Comparison of ENCODE assay signal across 17 mouse cellular contexts in the genomic region with DNA sequence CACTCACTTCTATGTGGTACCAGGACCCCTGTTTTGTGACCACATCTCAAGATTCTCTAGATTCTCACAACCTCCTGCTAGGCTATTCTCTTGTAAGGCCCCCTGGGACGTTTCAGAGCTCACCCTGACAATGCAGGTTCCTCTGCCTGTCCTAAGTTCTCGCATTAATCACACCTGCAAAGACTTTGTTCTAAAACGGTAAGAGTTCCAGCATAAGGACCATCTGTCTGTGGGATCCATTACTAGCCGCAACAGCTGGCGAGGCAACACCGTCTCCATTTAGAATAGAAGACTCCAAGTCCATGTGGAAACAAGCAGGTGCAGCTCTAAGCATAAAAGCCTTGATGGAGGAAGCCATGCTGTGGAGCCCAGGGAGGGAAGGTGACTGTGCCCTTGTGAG. TPM values are rescaled to one million over a fixed set of nuclear protein-coding genes. Genes with fewer than 3 reads are reported as not detected.
"Had no signal": no experiment of that assay in that cellular context is flagged by ENCODE, and none has a peak within 500 bp of the region (broad histone marks: within the 10 kb centered on the region; RNA-seq: fewer than 3 reads in every experiment).

No protein-coding gene starts in this region.

- H3K4me2 ChIP-seq: lung, embryonic 14.5 days; midbrain, embryonic 13.5 days; neural tube, embryonic 12.5 days; stomach, embryonic 15.5 days had no signal

- H3K27me3 ChIP-seq: midbrain, embryonic 13.5 days; neural tube, embryonic 12.5 days; stomach, embryonic 15.5 days had no signal

- H3K36me3 ChIP-seq: midbrain, embryonic 10.5 days; stomach, embryonic 15.5 days had no signal

- H3K27ac ChIP-seq: liver, embryonic 14.5 days; midbrain, embryonic 10.5 days; midbrain, embryonic 13.5 days; neural tube, embryonic 12.5 days; stomach, embryonic 15.5 days; stomach, postnatal 0 days had no signal

- DNase-seq: lung, adult 18-20 months; lung, embryonic 14.5 days; lung, postnatal 10 days; lung, postnatal 4 days; right cerebral cortex, postnatal 14 days; thymus, postnatal 14 days; thymus, postnatal 36 days had no signal

- H3K9me3 ChIP-seq: midbrain, embryonic 10.5 days; midbrain, embryonic 13.5 days; neural tube, embryonic 12.5 days; stomach, embryonic 15.5 days had no signal

- H3K4me3 ChIP-seq: midbrain, embryonic 10.5 days; midbrain, embryonic 13.5 days; neural tube, embryonic 12.5 days; stomach, embryonic 15.5 days had no signal

- H3K4me1 ChIP-seq: stomach, embryonic 15.5 days had no signal

- H3K9ac ChIP-seq: liver, embryonic 14.5 days; lung, embryonic 14.5 days; midbrain, embryonic 13.5 days; neural tube, embryonic 12.5 days; stomach, embryonic 15.5 days had no signal

RNA-seq across cellular contexts. Expression of a gene that starts 5.1 kb away (rescaled TPM):
- total RNA-seq: megakaryocyte, adult 5-6 weeks; megakaryocyte-erythroid progenitor cell, adult 5-6 weeks had no signal
- polyA plus RNA-seq: liver, embryonic 14.5 days; liver, embryonic 16.5 days; lung, embryonic 14.5 days; spleen, adult 2 months had no signal
